Mouse (Mus musculus) liver, adult 2 months (tissue): ENCODE measurements around the gene Ntng2. TPM values are rescaled to one million over a fixed set of nuclear protein-coding genes. Genes with fewer than 3 reads are reported as not detected.

Experiments used
- DNase-seq: peaks from one replicate; pipeline ENCODE4 v3.0.0-alpha.2; 2011; ENCODE audit warnings: low read depth, low spot score; ENCODE audit errors: extremely low read depth
- H3K27ac ChIP-seq: fragments of 200-500 bp; replicated peaks from 2 replicates; pipeline ENCODE4 v1.5.1; 2012; ENCODE audit warnings: low read depth, mild to moderate bottlenecking, control low read depth, inconsistent platforms, low read length; ENCODE audit not compliant: insufficient read depth
- H3K27me3 ChIP-seq: fragments of 200-500 bp; 2 replicates; pipeline ENCODE4 v1.6.1; 2012; ENCODE audit warnings: mild to moderate bottlenecking, moderate library complexity, low read length, inconsistent platforms; ENCODE audit not compliant: control insufficient read depth, insufficient read depth
- H3K36me3 ChIP-seq: fragments of 200-500 bp; 2 replicates; pipeline ENCODE4 v1.6.1; 2012; ENCODE audit warnings: low read length, inconsistent platforms; ENCODE audit not compliant: control insufficient read depth, insufficient read depth
- H3K4me1 ChIP-seq: fragments of 200-500 bp; 2 replicates; pipeline ENCODE4 v1.6.1; 2011; ENCODE audit warnings: low read length; ENCODE audit not compliant: control insufficient read depth, insufficient read depth
- H3K4me3 ChIP-seq: fragments of 200-500 bp; 2 replicates; pipeline ENCODE4 v1.5.1; 2011; ENCODE audit warnings: low read depth, mild to moderate bottlenecking, control low read depth, low read length, moderate library complexity; ENCODE audit not compliant: insufficient read depth
- H3K79me2 ChIP-seq: fragments of 200-500 bp; 2 replicates; pipeline ENCODE4 v1.6.1; 2012; ENCODE audit warnings: inconsistent platforms, mild to moderate bottlenecking, low read length, moderate library complexity; ENCODE audit not compliant: control insufficient read depth, insufficient read depth
- H3K9ac ChIP-seq: fragments of 200-500 bp; 2 replicates; pipeline ENCODE4 v1.6.1; 2012; ENCODE audit warnings: low read depth, mild to moderate bottlenecking, control low read depth, inconsistent platforms, low read length
- CTCF ChIP-seq: fragments of 200-500 bp; IDR thresholded peaks from 2 replicates; pipeline ENCODE4 v1.5.1; 2011; ENCODE audit warnings: low read depth, low read length, control low read depth
- POLR2A ChIP-seq: fragments of 200-500 bp; IDR thresholded peaks from 2 replicates; pipeline ENCODE4 v1.6.1; 2011; ENCODE audit warnings: low read length, control low read depth; ENCODE audit not compliant: insufficient read depth; ENCODE audit errors: extremely low read depth
- WGBS: fragments of 180-500 bp; shearing (Covaris S2); methylation state at CpG from one replicate; pipeline ENCODE4 v1.1.7; 2018; 5-methylcytosine and 5-hydroxymethylcytosine counted together
- polyA plus RNA-seq: library from polyadenylated mRNA; depleted of rRNA; stranded (reverse); fragments of >200 nt; gene quantifications from 2 replicates; pipeline ENCODE4 v1.2.3, GENCODE M21; 2012
- total RNA-seq: library from RNA; depleted of rRNA; stranded (reverse); fragments of >200 nt; gene quantifications from 2 replicates; pipeline ENCODE4 v1.2.3, GENCODE M21; 2014

Ntng2 gene
- total and polyA plus RNA-seq, 2 experiments = 1.5 to 5.1 TPM

DNA sequence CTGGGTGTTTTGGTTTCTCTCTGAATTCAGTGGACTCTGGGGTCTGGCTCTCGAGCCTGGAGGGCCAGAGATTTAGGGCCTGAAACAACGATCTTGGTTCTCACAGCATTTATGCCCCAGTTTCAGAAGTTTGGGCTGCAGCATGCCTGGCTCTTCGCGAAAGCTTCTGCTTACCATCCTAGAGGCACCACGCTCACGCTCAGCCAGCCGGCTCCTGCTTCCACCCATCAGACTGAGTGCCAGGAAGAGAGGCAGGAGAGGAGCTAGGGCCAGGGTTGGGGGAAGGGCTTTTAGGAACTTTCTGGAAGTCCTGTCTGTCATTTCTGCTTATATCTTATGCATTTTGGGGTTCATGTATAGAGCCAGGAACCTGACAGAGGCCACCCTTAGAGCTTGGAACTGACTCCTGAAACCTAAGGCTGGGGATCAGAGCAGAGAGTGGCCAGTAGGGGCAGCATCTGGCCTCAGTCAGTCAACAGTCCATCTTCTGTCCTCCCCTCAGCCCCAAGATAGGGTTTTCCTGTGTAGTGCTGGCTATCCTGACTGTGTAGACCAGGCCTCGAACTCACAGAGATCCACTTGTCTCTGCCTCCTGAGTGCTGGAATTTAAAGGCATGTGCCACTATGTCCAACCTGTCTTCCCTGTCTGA, 60.1 kb downstream of the Ntng2 start:
- no peaks in the 10 kb centered on the region for H3K4me1 ChIP-seq
- 84% methylated on average over 8 of the region's 8 CpGs for WGBS
- H3K4me3 ChIP-seq = no peak overlapping the region
- no peak overlapping the region for H3K27ac ChIP-seq
- H3K9ac ChIP-seq = no peak overlapping the region
- H3K36me3 ChIP-seq = no peaks in the 10 kb centered on the region
- no peaks in the 10 kb centered on the region for H3K79me2 ChIP-seq
- no peak for DNase-seq
- TF ChIP-seq POLR2A (no peak), CTCF (peak; percentile 37; the same call in 1 of the 2 replicates)
- peaks cover 10% of the 10 kb centered on the region for H3K27me3 ChIP-seq

DNA sequence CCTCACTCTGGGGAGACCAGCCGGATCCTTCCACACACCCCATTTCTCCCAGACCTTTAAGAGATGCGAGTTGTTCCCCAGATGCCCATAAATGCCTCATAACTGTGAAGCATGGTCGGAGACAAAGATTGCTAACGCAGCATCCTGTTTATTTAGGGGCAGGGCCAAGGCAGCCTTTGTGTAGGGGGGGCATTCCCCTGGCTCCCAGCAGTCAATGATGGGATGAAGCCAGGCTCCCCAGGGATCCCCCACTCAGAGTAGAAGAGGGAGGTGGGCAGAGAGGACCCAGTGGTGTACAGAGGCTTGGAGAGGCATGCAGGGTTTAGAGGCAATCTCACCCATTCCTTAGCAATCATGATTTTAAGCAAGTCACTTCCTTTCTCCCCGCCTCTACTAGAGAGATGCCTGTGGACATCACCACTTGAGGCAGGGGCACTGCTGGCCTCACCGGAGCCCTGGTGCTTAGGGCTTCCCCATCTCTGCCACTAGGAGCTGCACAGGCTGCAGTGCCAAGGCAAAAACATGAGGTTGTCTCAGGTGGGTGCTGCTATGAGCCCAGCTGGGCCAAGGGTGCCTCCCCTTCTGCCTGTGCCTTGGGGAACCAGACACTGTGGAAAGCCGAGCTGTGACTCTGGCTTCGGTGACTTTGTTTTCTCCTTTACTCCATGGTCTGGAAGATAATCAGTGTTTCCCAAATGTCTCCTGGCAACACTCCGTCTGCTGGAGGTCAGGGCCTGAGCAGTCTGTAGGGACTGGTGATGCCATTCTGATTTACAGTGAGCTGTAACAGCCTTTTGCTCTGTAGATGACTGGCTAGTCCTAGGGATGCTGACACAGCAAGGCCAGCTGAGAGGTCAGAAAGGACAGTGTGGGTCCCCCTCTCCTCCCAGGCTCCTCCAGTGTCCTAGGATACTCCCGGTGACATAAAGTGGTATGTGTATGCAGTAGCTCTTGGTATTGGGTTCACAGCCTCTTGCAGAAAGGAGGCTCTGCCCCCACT, 61.3 kb downstream of the Ntng2 start:
- no peak overlapping the region for H3K4me3 ChIP-seq

DNA sequence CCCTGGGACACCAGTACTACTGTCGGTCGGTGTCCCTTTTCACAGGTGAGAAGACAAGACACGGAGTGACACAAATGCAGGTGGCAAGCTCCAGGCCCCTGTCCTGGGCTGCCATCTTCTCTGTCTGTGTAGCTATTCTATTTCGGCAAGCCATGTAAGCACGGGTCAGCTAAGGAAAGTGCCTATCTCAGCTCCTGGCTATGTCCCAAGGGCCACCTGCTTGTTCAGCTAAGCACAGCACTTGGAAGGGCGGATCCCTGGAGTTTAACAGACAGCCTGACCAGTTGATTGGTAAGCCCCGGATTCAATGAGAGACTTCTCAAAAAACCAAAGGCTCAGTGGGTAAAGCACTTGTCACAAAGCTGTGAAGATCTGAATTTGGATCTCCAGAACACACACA, 62.4 kb downstream of the Ntng2 start:
- 76% methylated on average over 7 of the region's 7 CpGs for WGBS
- no peaks in the 10 kb centered on the region for H3K79me2 ChIP-seq
- no peak for TF ChIP-seq POLR2A
- no peak for TF ChIP-seq CTCF
- H3K27me3 ChIP-seq = peaks cover 8% of the 10 kb centered on the region
- H3K36me3 ChIP-seq = no peaks in the 10 kb centered on the region
- H3K4me3 ChIP-seq = no peak overlapping the region
- no peak for DNase-seq
- no peak overlapping the region for H3K27ac ChIP-seq
- H3K4me1 ChIP-seq = no peaks in the 10 kb centered on the region
- no peak overlapping the region for H3K9ac ChIP-seq

More for the DNA sequence above, 61.3 kb downstream of the Ntng2 start:
- 77% methylated on average over 10 of the region's 10 CpGs for WGBS
- Histone ChIP-seq H3K4me1 (no peaks in the 10 kb centered on the region), H3K27me3 (peaks cover 10% of the 10 kb centered on the region), H3K36me3 (no peaks in the 10 kb centered on the region), H3K27ac (no peak overlapping the region), H3K79me2 (no peaks in the 10 kb centered on the region), H3K9ac (no peak overlapping the region)
- TF ChIP-seq POLR2A (no peak), CTCF (no peak)
- DNase-seq = no peak

DNA sequence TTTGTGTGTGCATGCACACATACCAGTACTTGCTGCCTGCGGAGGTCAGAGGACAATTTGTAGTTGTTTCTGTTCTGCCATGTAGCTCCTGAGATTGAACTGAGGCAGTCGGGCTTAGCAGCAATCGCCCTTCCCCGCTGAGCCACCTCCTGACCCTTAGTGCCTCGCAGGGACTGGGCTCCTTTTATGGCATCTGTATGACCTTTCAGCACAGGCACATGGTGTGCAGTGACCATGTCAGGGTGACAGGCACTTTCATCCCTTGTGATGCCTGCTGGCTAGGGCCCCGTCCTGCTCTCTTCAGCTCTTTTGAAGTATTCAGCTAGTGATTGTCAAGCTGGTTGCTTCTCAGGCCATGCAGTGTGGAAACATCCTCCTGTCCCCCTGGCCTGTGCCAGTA, 66.6 kb downstream of the Ntng2 start:
- Histone ChIP-seq H3K4me3 (no peak overlapping the region), H3K36me3 (peaks cover 2% of the 10 kb centered on the region; the same call in 1 of the 2 replicates), H3K27ac (no peak overlapping the region), H3K79me2 (no peaks in the 10 kb centered on the region), H3K4me1 (no peaks in the 10 kb centered on the region), H3K9ac (no peak overlapping the region), H3K27me3 (no peaks in the 10 kb centered on the region)
- no peak for DNase-seq
- 86% methylated on average over 6 of the region's 6 CpGs for WGBS
- TF ChIP-seq POLR2A = no peak

DNA sequence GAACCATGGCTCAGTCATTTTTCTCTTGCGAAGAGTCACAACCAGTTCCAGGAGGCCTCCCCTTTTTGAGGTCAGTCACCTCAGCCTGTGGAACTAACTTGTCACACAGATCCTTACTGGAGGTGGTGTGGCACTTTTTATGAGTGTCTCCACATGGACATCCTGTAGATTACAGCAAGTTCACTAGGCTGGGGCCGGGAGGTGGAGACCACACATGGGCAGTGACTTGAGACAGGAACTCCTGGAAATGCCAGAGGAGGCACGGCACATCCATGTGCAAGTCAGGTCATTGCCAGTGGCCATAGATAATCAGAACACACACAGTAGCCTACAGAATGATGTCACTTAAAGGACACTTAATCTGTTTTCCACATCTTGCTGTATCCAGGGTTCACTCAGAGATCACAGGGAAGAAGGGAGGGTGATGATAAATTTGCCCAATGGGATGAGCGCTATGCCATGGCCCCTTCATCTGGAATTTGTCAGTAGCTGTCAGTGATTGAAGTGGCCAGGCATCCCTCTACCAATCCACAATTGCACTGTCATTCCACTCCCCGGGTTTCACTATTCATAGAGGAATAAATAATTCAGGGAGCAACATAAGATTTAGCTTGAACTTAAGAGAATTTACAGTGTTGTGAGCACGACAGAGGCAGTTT, 69.4 kb downstream of the Ntng2 start:
- peaks cover 23% of the 10 kb centered on the region for H3K36me3 ChIP-seq
- no peaks in the 10 kb centered on the region for H3K27me3 ChIP-seq
- DNase-seq = no peak
- H3K79me2 ChIP-seq = no peaks in the 10 kb centered on the region
- WGBS = 72% methylated on average over 6 of the region's 6 CpGs
- H3K27ac ChIP-seq = no peak overlapping the region
- H3K4me1 ChIP-seq = no peaks in the 10 kb centered on the region
- TF ChIP-seq POLR2A = no peak
- TF ChIP-seq CTCF = no peak
- H3K4me3 ChIP-seq = no peak overlapping the region
- no peak overlapping the region for H3K9ac ChIP-seq
